Mouse (Mus musculus) frontal cortex, adult 2 months (tissue): ENCODE measurements around the gene Akt2. TPM values are rescaled to one million over a fixed set of nuclear protein-coding genes. Genes with fewer than 3 reads are reported as not detected.

Experiments used
- DNase-seq, 2 experiments: peaks; one replicate each; pipeline ENCODE4 v3.0.0; 2022; ENCODE audit warnings: low spot score in 1 of 2; ENCODE audit errors: extremely low spot score in 1 of 2
- polyA plus RNA-seq: library from polyadenylated mRNA; depleted of rRNA; stranded (reverse); fragments of >200 nt; gene quantifications from 2 replicates; pipeline ENCODE4 v1.2.3, GENCODE M21; 2012; rRNA removed

Akt2 gene
- 114 and 122 TPM in 2 replicates for polyA plus RNA-seq

DNA sequence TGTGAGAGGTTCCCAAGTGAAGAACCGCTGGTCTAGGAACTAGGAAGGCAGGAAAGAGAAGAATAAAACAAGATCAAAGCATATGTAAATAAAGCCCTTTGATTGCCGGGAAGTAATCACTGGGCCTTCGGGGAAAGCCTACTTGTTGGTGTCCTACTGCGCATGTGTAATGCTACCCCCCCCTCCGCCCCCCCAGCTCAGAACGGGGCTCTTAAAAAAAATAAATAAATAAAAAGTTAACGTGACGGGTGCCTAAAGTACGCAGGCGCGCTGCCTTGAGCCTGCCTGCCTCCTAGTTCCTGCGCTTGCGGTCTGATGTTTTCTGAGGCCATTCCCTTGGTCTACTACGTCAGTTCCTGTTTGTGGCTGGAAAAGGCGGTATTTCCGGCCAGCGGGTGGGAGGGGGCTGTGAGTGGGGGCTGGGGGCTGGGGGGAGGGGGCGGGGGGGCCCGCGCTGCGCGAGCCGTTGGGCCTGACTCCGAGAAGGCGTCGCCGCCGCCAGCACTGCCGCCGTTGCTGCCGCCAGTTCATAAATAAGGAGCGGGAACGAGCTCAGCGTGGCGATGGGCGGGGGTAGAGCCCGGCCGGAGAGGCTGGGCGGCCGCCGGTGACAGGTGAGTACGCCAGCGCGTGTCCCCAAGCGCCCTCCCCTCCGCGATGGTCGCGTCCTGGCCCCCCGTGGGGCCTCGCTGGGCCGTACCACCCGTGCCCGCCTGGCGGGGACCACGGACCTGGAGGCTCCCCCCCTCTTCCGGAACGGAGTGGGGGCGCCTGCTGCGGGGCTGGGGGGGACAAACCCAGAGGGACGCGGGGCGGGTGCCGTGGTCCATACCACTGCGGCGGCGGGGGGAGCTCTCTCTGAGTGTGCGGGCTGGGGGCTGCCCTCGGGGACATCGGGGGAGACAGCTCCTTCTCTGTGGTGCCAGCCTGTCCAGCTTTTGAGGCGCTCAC lies at the start of gene Akt2:
Gene Akt2 (plus strand): TSS at position 287 of the 951 bp plus-strand sequence.
- DNase-seq = peak; percentile 95

- no peak for DNase-seq
Measured at GRCm38 (mm10) chr7:27541922-27542321, 49.4 kb upstream of the Akt2 start.

- DNase-seq = peak; percentile 86 to 92
Measured at GRCm38 (mm10) chr7:27542392-27543033, 48.8 kb upstream of the Akt2 start.

- DNase-seq = no peak
Measured at GRCm38 (mm10) chr7:27543065-27543464, 48.3 kb upstream of the Akt2 start.

GRCm38 (mm10) chr7:27543851-27544250 lies 47.5 kb upstream of the Akt2 start:
- DNase-seq = no peak

GRCm38 (mm10) chr7:27544675-27545370 lies 46.5 kb upstream of the Akt2 start:
- DNase-seq = no peak

- no peak for DNase-seq
Measured at GRCm38 (mm10) chr7:27549597-27549996, 41.8 kb upstream of the Akt2 start.

- DNase-seq = no peak
Measured at GRCm38 (mm10) chr7:27552070-27552469, 39.3 kb upstream of the Akt2 start.

DNA sequence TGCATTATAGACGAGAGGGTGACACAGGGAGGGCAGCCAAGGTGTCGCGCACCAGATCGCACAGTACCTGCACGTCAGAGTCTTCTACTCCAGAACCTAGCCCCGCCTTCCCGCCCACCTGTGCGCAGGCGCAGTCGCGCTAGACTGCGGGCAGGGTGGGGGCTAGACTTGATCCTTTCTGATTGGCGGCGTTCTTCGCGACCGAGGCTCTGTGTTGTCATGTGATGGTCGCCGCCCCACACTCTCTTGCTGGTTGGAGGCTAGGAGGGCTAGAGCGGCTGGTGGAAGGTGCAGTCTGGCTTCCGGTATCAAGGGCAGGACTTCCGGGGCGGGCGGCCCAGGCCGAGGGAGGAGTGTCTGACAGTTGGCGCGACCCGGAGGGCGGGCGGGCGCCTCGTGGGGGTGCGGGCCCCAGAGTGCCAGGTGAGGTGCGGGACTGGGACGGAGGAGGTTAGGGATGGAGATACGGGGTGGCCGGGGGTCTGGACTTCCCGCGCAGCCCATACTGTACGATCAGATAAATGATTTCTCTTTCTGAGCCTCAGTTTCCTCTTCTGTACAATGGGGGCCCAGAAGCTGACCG lies 38.3 kb upstream of the Akt2 start, which contains the start of the genes Pld3 and 2310022A10Rik:
Gene Pld3 (minus strand): TSS at position 288 of the 583 bp plus-strand sequence.
Gene 2310022A10Rik (plus strand): TSS at position 303 of the 583 bp plus-strand sequence.
- peak; percentile 97 for DNase-seq

GRCm38 (mm10) chr7:27560291-27560887 lies 31.0 kb upstream of the Akt2 start:
- no peak for DNase-seq

- DNase-seq = no peak
Measured at GRCm38 (mm10) chr7:27560978-27561377, 30.4 kb upstream of the Akt2 start.

DNA sequence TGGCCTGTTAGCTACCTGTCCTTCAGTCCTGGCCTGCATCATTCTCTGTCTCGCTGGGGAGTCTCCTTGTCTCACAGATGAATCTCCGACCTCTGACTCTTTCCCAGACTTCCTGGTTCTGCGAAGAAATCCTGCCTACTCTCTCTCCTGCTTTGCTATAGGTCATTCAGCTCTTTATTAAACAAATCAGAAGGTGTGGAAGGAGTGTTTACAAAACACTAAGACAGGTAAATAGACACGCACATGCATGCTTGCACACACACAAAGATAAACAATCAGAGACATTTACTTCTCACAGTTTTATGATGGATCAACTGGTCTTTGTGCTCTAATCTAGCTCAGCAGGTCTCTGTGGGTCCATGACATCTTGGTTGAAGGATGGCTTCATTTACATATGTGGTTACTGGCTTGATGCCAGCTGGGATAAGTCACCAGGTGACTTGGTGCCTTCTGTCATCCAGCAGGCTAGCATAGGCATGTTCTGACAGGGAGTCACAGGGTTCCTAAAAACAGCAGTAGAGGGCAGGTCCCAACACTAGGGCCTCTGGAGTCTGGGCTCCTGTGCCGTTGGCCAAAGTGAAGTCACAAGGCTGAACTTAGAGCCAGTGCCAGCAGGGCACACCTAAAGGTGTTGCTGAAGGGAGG lies 21.6 kb upstream of the Akt2 start:
- DNase-seq = no peak

DNA sequence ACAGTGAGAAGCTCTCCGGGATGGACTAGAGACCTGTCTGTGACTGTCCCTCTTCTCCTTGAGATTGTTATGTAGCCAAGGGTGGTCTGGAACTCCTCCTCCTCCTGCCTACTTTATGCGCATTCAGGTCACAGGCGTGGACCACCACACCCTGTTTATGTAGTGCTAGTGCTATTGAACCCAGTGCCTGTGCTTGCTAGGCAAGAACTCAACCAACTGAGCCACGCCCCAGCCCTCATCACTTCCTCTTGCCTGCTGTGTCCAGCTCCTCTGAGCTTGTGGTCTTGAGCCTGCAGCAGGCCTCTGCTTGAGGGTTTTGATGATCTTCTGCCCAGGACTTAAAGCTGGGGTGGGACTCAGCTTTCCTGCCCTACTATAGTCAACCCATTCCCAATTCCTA lies 19.2 kb upstream of the Akt2 start:
- DNase-seq = no peak

GRCm38 (mm10) chr7:27574124-27574880 lies 17.1 kb upstream of the Akt2 start:
- no peak for DNase-seq

DNA sequence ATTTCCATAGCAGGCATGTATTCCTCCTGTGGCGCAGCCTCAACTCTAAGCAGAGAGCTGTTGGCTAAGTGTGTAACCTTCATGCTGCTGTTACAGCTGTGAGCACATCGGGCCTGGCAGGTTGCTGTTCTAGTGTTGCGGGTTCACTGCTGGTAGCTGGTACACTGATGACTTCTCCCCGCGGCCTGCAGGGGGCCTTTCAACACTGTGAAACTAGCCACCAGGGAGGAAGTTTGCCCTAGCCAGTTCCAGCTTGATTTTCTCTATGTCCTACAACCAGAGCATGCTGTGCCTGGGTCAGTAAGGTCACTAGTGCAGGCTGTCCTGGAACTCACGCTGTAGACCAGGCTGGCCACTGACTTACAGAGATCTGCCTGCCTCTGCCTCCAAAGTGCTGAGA lies 14.4 kb upstream of the Akt2 start:
- peak in 1 of 2 experiments; percentile 52 for DNase-seq

- no peak for DNase-seq
Measured at GRCm38 (mm10) chr7:27577589-27577988, 13.8 kb upstream of the Akt2 start.

GRCm38 (mm10) chr7:27578465-27578864 lies 12.9 kb upstream of the Akt2 start:
- no peak for DNase-seq

GRCm38 (mm10) chr7:27580380-27581174 lies 10.8 kb upstream of the Akt2 start:
- no peak for DNase-seq
